Mouse (Mus musculus): ENCODE data around the gene Lrrc14b. TPM values are rescaled to one million over a fixed set of nuclear protein-coding genes. Genes with fewer than 3 reads are reported as not detected.

The Lrrc14b gene
- total RNA-seq, 2 experiments from 2014 or later: 33.2 to 39.0 TPM

Small RNA genes within 50 kb of the gene (microRNA-seq; reads per million reads assigned to microRNA genes)
- gene Mir692-3: not detected

Other genes starting within 250 kb of the Lrrc14b start
- under 1 TPM; 0.73 to 0.76 TPM for gene Slc9a3, start 242.5 kb downstream of the Lrrc14b start, total RNA-seq (2021)
- 10 to 100 TPM; 39.0 to 43.5 TPM for gene Exoc3, start 155.3 kb downstream of the Lrrc14b start, total RNA-seq (2021)
- under 1 TPM; 0.22 to 0.39 TPM for gene Ahrr, start 71.7 kb downstream of the Lrrc14b start, total RNA-seq (2021)
- 10 to 100 TPM; 41.8 to 42.4 TPM for gene Pdcd6, start 46.4 kb downstream of the Lrrc14b start, total RNA-seq (2021)
- gene Sdha, start 13.7 kb downstream of the Lrrc14b start, total RNA-seq (2021): 100 to 1,000 TPM; 396 to 440 TPM
- 10 to 100 TPM; 47.7 to 51.1 TPM for gene Ccdc127, start 13.7 kb downstream of the Lrrc14b start, total RNA-seq (2021)
- gene Zfp72, start 26.8 kb upstream of the Lrrc14b start, total RNA-seq (2021): 1 to 10 TPM; 1.6 to 2.1 TPM
- 100 to 1,000 TPM; 369 to 414 TPM for gene Ftl1-ps1, start 35.7 kb upstream of the Lrrc14b start, total RNA-seq (2021)
- 1 to 10 TPM; 8.3 to 8.8 TPM for gene Zfp825, start 130.0 kb upstream of the Lrrc14b start, total RNA-seq (2021)

All from gastrocnemius, postnatal 4 days (tissue).